25 mouse cellular contexts compared by ENCODE assay signal in the genomic region with DNA sequence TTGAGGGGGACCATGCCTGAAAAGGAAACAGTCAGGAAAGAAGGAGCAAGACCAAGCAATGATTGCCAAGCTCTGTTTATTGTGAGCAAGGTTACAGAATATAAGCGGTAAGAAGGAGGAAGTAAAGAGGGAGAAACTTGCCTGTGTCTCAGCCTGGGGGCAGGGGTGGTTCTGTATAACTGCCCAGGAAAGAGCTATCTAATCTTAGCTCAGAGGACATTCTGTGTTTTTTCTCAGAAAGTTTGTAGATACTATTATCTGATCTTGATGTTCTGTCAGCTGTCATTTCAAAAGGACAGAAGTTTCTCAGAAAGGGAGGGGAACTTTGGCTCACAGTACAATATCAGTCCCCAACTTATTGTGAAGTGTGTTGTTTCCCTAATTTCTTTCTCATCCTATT. TPM values are rescaled to one million over a fixed set of nuclear protein-coding genes. Genes with fewer than 3 reads are reported as not detected.
DNase-seq lines count a peak whose midpoint lies in the region; ATAC-seq and TF ChIP-seq lines count a peak whose summit lies in the region.
"Had no signal": no experiment of that assay in that cellular context is flagged by ENCODE, and none has a peak within 500 bp of the region (broad histone marks: within the 10 kb centered on the region; RNA-seq: fewer than 3 reads in every experiment).

No protein-coding gene starts in this region.

- H3K4me3 ChIP-seq in G1E (ENCODE audit: low read depth, low read length) = no peak overlapping the region
- H3K4me3 ChIP-seq: embryonic facial prominence, embryonic 10.5 days; embryonic facial prominence, embryonic 12.5 days; forebrain, embryonic 13.5 days; forebrain, embryonic 15.5 days had no signal

- no peak for TF ChIP-seq CTCF in G1E (IDR thresholded peaks at IDR 0.05; ENCODE audit: low read depth, low read length)

- DNase-seq in A20 (ENCODE audit: low read depth, low spot score) (peak; percentile 24), G1E (ENCODE audit: low spot score) (no peak), MEL-GATA-1-ER (ENCODE audit: extremely low read depth, low read depth) (peak; percentile 13)
- no peak for DNase-seq in layer of hippocampus, adult 9-10 months (ENCODE audit: low spot score)
- DNase-seq in thymus, postnatal 25 days = no peak
- DNase-seq in left cerebral cortex, adult 8-10 months (ENCODE audit: low spot score in 2 of 2) = no peak
- DNase-seq: adrenal gland, adult 8-10 months; adrenal gland, postnatal 14 days; adrenal gland, postnatal 36 days; cerebellum, adult 11-12 months; cerebellum, adult 2 months; cerebellum, adult 9-10 months; cerebellum, postnatal 10 days; cerebellum, postnatal 25 days; forebrain, postnatal 0 days had no signal

- H3K36me3 ChIP-seq in G1E (replicated peaks) = no peaks in the 10 kb centered on the region
- H3K36me3 ChIP-seq: embryonic facial prominence, embryonic 10.5 days; embryonic facial prominence, embryonic 12.5 days; forebrain, embryonic 15.5 days had no signal

- peak; percentile 60; the same call in 1 of the 2 replicates for ATAC-seq in G1E (ENCODE audit: extremely low read depth, insufficient number of reproducible peaks, low FRiP score, poor library complexity, severe bottlenecking)
- ATAC-seq: forebrain, embryonic 13.5 days; forebrain, embryonic 15.5 days; forebrain, postnatal 0 days had no signal

- no peaks in the 10 kb centered on the region for H3K9me3 ChIP-seq in G1E (replicated peaks)

- no peaks in the 10 kb centered on the region for H3K27me3 ChIP-seq in G1E (ENCODE audit: insufficient read depth, low read length)
- H3K27me3 ChIP-seq: CH12.LX; embryonic facial prominence, embryonic 12.5 days; forebrain, embryonic 13.5 days; forebrain, embryonic 15.5 days had no signal

- no peaks in the 10 kb centered on the region for H3K4me1 ChIP-seq in G1E (ENCODE audit: insufficient read depth, low read depth, low read length)
- H3K4me1 ChIP-seq: embryonic facial prominence, embryonic 10.5 days; embryonic facial prominence, embryonic 12.5 days; forebrain, embryonic 13.5 days; forebrain, embryonic 15.5 days had no signal

RNA-seq across cellular contexts. Expression of a gene that starts 30.8 kb away (rescaled TPM):
- not detected in 2 replicates for total RNA-seq in G1E (2014; fragmentation: Nextera tagmentation)
- total RNA-seq in G1E (2017) = under 0.01 and 0.05 TPM in 2 replicates
- polyA plus RNA-seq in G1E (2012) = not detected in 2 replicates
- not detected for total RNA-seq in left cerebral cortex, adult 8-10 months (2022)
- total RNA-seq: adrenal gland, adult 18-20 months; adrenal gland, adult 8-10 months; adrenal gland, postnatal 14 days; adrenal gland, postnatal 36 days; CH12.LX; forebrain, postnatal 0 days had no signal
- polyA plus RNA-seq: C2C12; cerebellum, adult 2 months; cortical plate, adult 2 months; embryonic facial prominence, embryonic 10.5 days; embryonic facial prominence, embryonic 12.5 days; embryonic facial prominence, embryonic 14.5 days; forebrain, embryonic 11.5 days; forebrain, embryonic 13.5 days; forebrain, embryonic 15.5 days; forebrain, postnatal 0 days had no signal

RNA-seq across cellular contexts. Expression of a gene that starts 52.3 kb away (rescaled TPM):
- total RNA-seq in G1E (2014; fragmentation: Nextera tagmentation) (not detected in 2 replicates), G1E (2017) (under 0.01 and 0.11 TPM in 2 replicates)
- polyA plus RNA-seq in G1E (2012) = not detected in 2 replicates
- total RNA-seq in left cerebral cortex, adult 8-10 months (2022) = not detected
- total RNA-seq: adrenal gland, adult 18-20 months; adrenal gland, adult 8-10 months; adrenal gland, postnatal 14 days; adrenal gland, postnatal 36 days; CH12.LX; forebrain, postnatal 0 days had no signal
- polyA plus RNA-seq: C2C12; cerebellum, adult 2 months; cortical plate, adult 2 months; embryonic facial prominence, embryonic 10.5 days; embryonic facial prominence, embryonic 12.5 days; embryonic facial prominence, embryonic 14.5 days; forebrain, embryonic 11.5 days; forebrain, embryonic 13.5 days; forebrain, embryonic 15.5 days; forebrain, postnatal 0 days had no signal

Comparison
In these comparisons a context has a peak if more than half of its experiments do, and no peak if none do; other contexts are left out.
1. DNase-seq: peak in A20 (single experiment) and MEL-GATA-1-ER (single experiment); none in G1E (single experiment), layer of hippocampus, adult 9-10 months (single experiment), thymus, postnatal 25 days (single experiment) and left cerebral cortex, adult 8-10 months (0 of 2).